Mouse (Mus musculus) kidney, embryonic 14.5 days (tissue): ENCODE data around the gene St6galnac3. TPM values are rescaled to one million over a fixed set of nuclear protein-coding genes. Genes with fewer than 3 reads are reported as not detected.

Source experiments
- ATAC-seq: fragments of 200-750 bp; cut with Nextera tagmentation; 2 replicates; pipeline ENCODE4 v1.8.0; 2017; ENCODE audit warnings: moderate number of reproducible peaks, mild to moderate bottlenecking, moderate TSS enrichment, moderate library complexity; ENCODE audit not compliant: low FRiP score, low TSS enrichment
- H3K27ac ChIP-seq: fragments of 300-500 bp; sonication (generic); 2 replicates; pipeline ENCODE4 v1.5.1; 2014; ENCODE audit warnings: low read depth, mild to moderate bottlenecking, low read length, moderate library complexity, mixed read lengths
- H3K27me3 ChIP-seq: fragments of 300-500 bp; sonication (generic); 2 replicates; pipeline ENCODE4 v1.6.1; 2014; ENCODE audit warnings: mild to moderate bottlenecking, low read length; ENCODE audit not compliant: control insufficient read depth, insufficient read depth
- H3K36me3 ChIP-seq: fragments of 300-500 bp; sonication (generic); 2 replicates; pipeline ENCODE4 v1.6.1; 2014; ENCODE audit warnings: low read length, mixed read lengths; ENCODE audit not compliant: control insufficient read depth, insufficient read depth
- H3K4me1 ChIP-seq: fragments of 300-500 bp; sonication (generic); 2 replicates; pipeline ENCODE4 v1.6.1; 2014; ENCODE audit warnings: low read length, mixed read lengths; ENCODE audit not compliant: control insufficient read depth, insufficient read depth
- H3K4me2 ChIP-seq: fragments of 300-500 bp; sonication (generic); replicated peaks from 2 replicates; pipeline ENCODE4 v1.6.1; 2014; ENCODE audit warnings: low read depth, mild to moderate bottlenecking, low read length
- H3K4me3 ChIP-seq: fragments of 300-500 bp; sonication (generic); 2 replicates; pipeline ENCODE4 v1.5.1; 2014; ENCODE audit warnings: mild to moderate bottlenecking, low read length
- H3K9ac ChIP-seq: fragments of 300-500 bp; sonication (generic); 2 replicates; pipeline ENCODE4 v1.6.1; 2014; ENCODE audit warnings: low read depth, mild to moderate bottlenecking, low read length, moderate library complexity
- H3K9me3 ChIP-seq: fragments of 300-500 bp; sonication (generic); 2 replicates; pipeline ENCODE4 v1.6.1; 2016; ENCODE audit warnings: low read length; ENCODE audit not compliant: control insufficient read depth
- WGBS: fragments of 180-500 bp; shearing (Covaris S2); extraction: QIAGEN DNeasy Blood & Tissue Kit; methylation state at CpG from one replicate; pipeline ENCODE4 v1.1.7; 2014; 5-methylcytosine and 5-hydroxymethylcytosine counted together
- polyA plus RNA-seq: library from polyadenylated mRNA; unstranded; fragments of >200 nt; fragmentation: Nextera tagmentation; extraction: Ambion mirVana; gene quantifications from 2 replicates; pipeline ENCODE4 v1.2.1, GENCODE M21; 2014

The St6galnac3 gene
- polyA plus RNA-seq, 1 experiment from 2014 or later, result 63.8 TPM

GRCm38 (mm10) chr3:153313583-153313982 lies 411.4 kb downstream of the St6galnac3 start:
- 66% methylated on average over 8 of the region's 9 CpGs for WGBS
- Histone ChIP-seq H3K4me3 (no peak overlapping the region), H3K9ac (no peak overlapping the region), H3K27me3 (no peaks in the 10 kb centered on the region), H3K4me1 (no peaks in the 10 kb centered on the region), H3K27ac (no peak overlapping the region), H3K9me3 (no peaks in the 10 kb centered on the region), H3K4me2 (no peak overlapping the region), H3K36me3 (no peaks in the 10 kb centered on the region)
- ATAC-seq, result no peak

GRCm38 (mm10) chr3:153313167-153313566 lies 411.8 kb downstream of the St6galnac3 start:
- Histone ChIP-seq H3K9ac (no peak overlapping the region), H3K4me3 (no peak overlapping the region), H3K9me3 (no peaks in the 10 kb centered on the region), H3K4me2 (no peak overlapping the region), H3K36me3 (no peaks in the 10 kb centered on the region), H3K4me1 (no peaks in the 10 kb centered on the region), H3K27ac (no peak overlapping the region), H3K27me3 (no peaks in the 10 kb centered on the region)
- ATAC-seq, result no peak
- 91% methylated on average over 9 of the region's 9 CpGs for WGBS

DNA sequence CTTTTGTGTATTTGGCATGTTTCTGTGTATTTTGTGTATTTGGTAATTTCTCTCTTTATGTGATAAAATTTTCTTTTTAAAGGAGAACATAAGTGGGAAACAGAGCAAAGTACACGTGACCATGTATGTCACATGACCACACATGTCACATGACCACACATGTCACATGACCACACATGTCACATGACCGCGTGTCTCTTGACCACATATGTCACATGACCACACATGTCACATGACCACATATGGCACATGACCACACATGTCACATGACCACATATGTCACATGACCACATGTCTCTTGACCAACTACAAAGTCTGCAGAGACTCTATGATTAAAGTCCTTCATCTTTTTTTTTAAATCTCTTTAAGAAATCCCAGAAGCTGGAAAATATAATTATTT lies 413.0 kb downstream of the St6galnac3 start:
- Histone ChIP-seq H3K4me3 (no peak overlapping the region), H3K4me1 (no peaks in the 10 kb centered on the region), H3K27me3 (no peaks in the 10 kb centered on the region), H3K9me3 (no peaks in the 10 kb centered on the region), H3K4me2 (no peak overlapping the region), H3K27ac (no peak overlapping the region), H3K36me3 (no peaks in the 10 kb centered on the region), H3K9ac (no peak overlapping the region)
- WGBS, result 90% methylated on average over 3 of the region's 3 CpGs
- no peak for ATAC-seq

DNA sequence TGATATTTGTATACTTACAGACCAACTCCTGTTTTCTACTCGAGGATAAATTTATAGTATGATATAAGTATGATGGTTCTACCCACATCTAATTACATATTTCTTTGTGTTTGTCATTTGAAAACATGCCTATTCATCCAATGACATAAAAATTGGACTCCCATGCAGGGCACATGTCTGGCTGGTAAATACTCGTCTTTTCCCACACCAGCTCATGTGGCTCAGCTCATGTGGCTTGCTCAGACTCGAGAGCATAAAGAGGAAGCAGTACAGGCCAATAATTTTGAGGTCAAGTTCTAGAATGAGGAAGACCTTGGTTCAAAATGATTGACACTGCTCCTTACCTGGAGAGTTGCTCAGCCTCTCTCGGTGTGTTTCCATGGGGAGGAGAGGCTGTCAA lies 416.6 kb downstream of the St6galnac3 start:
- Histone ChIP-seq H3K9ac (no peak overlapping the region), H3K36me3 (no peaks in the 10 kb centered on the region), H3K27ac (no peak overlapping the region), H3K4me2 (no peak overlapping the region), H3K27me3 (no peaks in the 10 kb centered on the region), H3K4me3 (no peak overlapping the region), H3K4me1 (no peaks in the 10 kb centered on the region), H3K9me3 (no peaks in the 10 kb centered on the region)
- WGBS, result 83% methylated on average over 4 of the region's 4 CpGs
- no peak for ATAC-seq

DNA sequence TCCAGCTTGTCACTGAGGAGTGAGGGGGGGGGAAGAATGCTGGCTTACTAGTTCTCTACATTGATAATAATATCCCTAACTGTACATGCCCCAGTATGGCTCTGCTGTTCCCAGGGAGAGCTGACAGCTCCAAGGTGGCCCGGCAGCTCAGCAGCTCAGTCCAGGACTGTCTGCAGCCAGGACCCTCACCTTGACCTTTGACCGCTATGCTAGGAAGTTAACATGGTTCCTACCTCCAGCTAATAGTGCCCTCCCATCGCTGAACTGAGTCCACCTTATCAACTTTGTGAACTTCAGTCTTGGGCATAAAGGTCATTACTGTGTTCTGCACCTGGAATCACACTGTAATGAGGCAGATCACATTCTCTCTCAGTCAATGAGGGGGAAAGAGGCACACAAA lies 419.8 kb downstream of the St6galnac3 start:
- H3K27ac ChIP-seq, result no peak overlapping the region
- H3K9me3 ChIP-seq, result no peaks in the 10 kb centered on the region
- no peak overlapping the region for H3K4me2 ChIP-seq
- H3K27me3 ChIP-seq, result no peaks in the 10 kb centered on the region
- WGBS, result 68% methylated on average over 3 of the region's 3 CpGs
- no peak for ATAC-seq
- H3K36me3 ChIP-seq, result no peaks in the 10 kb centered on the region
- no peak overlapping the region for H3K4me3 ChIP-seq
- no peaks in the 10 kb centered on the region for H3K4me1 ChIP-seq
- H3K9ac ChIP-seq, result no peak overlapping the region

GRCm38 (mm10) chr3:153302376-153302775 lies 422.6 kb downstream of the St6galnac3 start:
- ATAC-seq, result no peak
- no peak overlapping the region for H3K4me2 ChIP-seq
- WGBS, result 92% methylated on average over 7 of the region's 7 CpGs
- no peak overlapping the region for H3K9ac ChIP-seq
- no peaks in the 10 kb centered on the region for H3K9me3 ChIP-seq
- no peaks in the 10 kb centered on the region for H3K4me1 ChIP-seq
- no peaks in the 10 kb centered on the region for H3K36me3 ChIP-seq
- no peak overlapping the region for H3K27ac ChIP-seq
- H3K4me3 ChIP-seq, result no peak overlapping the region
- no peaks in the 10 kb centered on the region for H3K27me3 ChIP-seq

DNA sequence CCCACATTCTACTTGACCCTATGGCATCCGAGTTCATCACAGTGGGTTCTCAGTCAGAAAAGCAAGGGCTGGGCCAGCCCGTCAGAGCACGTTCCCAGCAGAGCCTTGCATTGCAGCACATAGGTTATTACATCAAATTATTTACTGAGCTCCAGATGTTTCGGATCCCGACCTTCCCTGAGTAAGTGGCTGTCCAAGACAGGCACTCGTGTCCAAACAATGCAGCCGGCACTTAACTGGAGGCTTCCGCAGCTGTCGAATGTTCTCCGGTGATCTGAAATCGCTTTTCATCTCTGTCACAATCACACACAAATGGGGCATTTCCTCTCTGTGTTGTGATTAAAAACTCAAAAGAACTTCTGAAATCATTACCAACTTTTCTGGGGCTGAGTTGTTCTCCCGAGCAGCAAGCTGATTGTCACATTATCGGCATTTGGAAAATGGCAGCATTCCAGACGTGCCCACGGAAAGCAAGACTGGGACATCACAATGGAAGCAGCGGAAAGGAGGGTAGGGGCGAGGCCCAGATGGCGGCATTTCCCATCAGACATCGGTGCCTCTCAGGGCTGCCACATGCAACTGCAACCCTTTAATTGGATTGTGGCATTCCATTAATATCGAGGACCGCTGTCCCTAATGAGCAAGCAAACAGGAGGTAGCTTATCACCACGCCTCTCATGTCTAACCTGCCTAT lies 428.5 kb downstream of the St6galnac3 start:
- H3K4me2 ChIP-seq, result no peak overlapping the region
- H3K4me3 ChIP-seq, result no peak overlapping the region
- H3K9ac ChIP-seq, result no peak overlapping the region
- H3K27ac ChIP-seq, result no peak overlapping the region
- no peaks in the 10 kb centered on the region for H3K27me3 ChIP-seq
- 64% methylated on average over 22 of the region's 22 CpGs for WGBS
- ATAC-seq, result no peak
- H3K36me3 ChIP-seq, result no peaks in the 10 kb centered on the region
- H3K9me3 ChIP-seq, result no peaks in the 10 kb centered on the region
- no peaks in the 10 kb centered on the region for H3K4me1 ChIP-seq

GRCm38 (mm10) chr3:153292853-153293252 lies 432.1 kb downstream of the St6galnac3 start:
- Histone ChIP-seq H3K27me3 (no peaks in the 10 kb centered on the region), H3K4me1 (no peaks in the 10 kb centered on the region), H3K36me3 (no peaks in the 10 kb centered on the region), H3K27ac (no peak overlapping the region), H3K4me2 (no peak overlapping the region), H3K9ac (no peak overlapping the region), H3K4me3 (no peak overlapping the region), H3K9me3 (no peaks in the 10 kb centered on the region)
- WGBS, result 94% methylated on average over 5 of the region's 5 CpGs
- no peak for ATAC-seq

GRCm38 (mm10) chr3:153292363-153292762 lies 432.6 kb downstream of the St6galnac3 start:
- Histone ChIP-seq H3K4me3 (no peak overlapping the region), H3K4me1 (no peaks in the 10 kb centered on the region), H3K9me3 (no peaks in the 10 kb centered on the region), H3K27me3 (no peaks in the 10 kb centered on the region), H3K9ac (no peak overlapping the region), H3K36me3 (no peaks in the 10 kb centered on the region), H3K4me2 (no peak overlapping the region), H3K27ac (no peak overlapping the region)
- no peak for ATAC-seq
- 84% methylated on average over 9 of the region's 9 CpGs for WGBS
